Mouse (Mus musculus) myocyte (in vitro differentiated cells): ENCODE results near the gene Sppl2c. TPM values are rescaled to one million over a fixed set of nuclear protein-coding genes. Genes with fewer than 3 reads are reported as not detected.

Experiments
- H3K27me3 ChIP-seq: one replicate; pipeline ENCODE4 v1.6.1; 2011; ENCODE audit not compliant: control insufficient read depth, insufficient read depth, insufficient read length
- H3K36me3 ChIP-seq: one replicate; pipeline ENCODE4 v1.6.1; 2011; ENCODE audit not compliant: control insufficient read depth, insufficient read depth
- H3K4me2 ChIP-seq: one replicate; pipeline ENCODE4 v1.6.1; 2011; ENCODE audit warnings: low read depth, control low read depth
- H3K4me3 ChIP-seq: one replicate; pipeline ENCODE4 v1.5.1; 2011; ENCODE audit warnings: mild to moderate bottlenecking, control low read depth, moderate library complexity
- H3K79me2 ChIP-seq: one replicate; pipeline ENCODE4 v1.6.1; 2011; ENCODE audit not compliant: control insufficient read depth, insufficient read depth
- H3ac ChIP-seq: one replicate; pipeline ENCODE4 v1.6.1; 2011; ENCODE audit not compliant: control insufficient read depth, insufficient read length
- CEBPB ChIP-seq: IDR thresholded peaks from 2 replicates; pipeline ENCODE4 v1.6.1; 2011; ENCODE audit warnings: mild to moderate bottlenecking, moderate library complexity; ENCODE audit not compliant: poor library complexity, insufficient read depth, severe bottlenecking
- E2F4 ChIP-seq: IDR thresholded peaks from one replicate; pipeline ENCODE4 v1.6.1; 2011; ENCODE audit warnings: mild to moderate bottlenecking, control low read depth, moderate library complexity; ENCODE audit not compliant: insufficient read depth
- MAX ChIP-seq: IDR thresholded peaks from one replicate; pipeline ENCODE4 v1.6.1; 2011; ENCODE audit warnings: low read depth, mild to moderate bottlenecking, control low read depth
- MYOD1 ChIP-seq, 3 experiments: IDR thresholded peaks; one replicate each; pipeline ENCODE4 v1.6.1; 2011; ENCODE audit warnings: control low read depth in 2 of 3, low read depth in 2 of 3, mild to moderate bottlenecking in 2 of 3, moderate library complexity in 1 of 3; ENCODE audit not compliant: insufficient read length in 2 of 3, control insufficient read depth in 1 of 3
- MYOG ChIP-seq, 3 experiments: IDR thresholded peaks; one replicate each; pipeline ENCODE4 v1.6.1; 2011; ENCODE audit warnings: control low read depth in 2 of 3, low read depth in 2 of 3, mild to moderate bottlenecking in 2 of 3; ENCODE audit not compliant: insufficient read length in 2 of 3, control insufficient read depth in 1 of 3, insufficient read depth in 1 of 3
- POLR2A ChIP-seq: IDR thresholded peaks from one replicate; pipeline ENCODE4 v1.6.1; 2011; ENCODE audit warnings: low read depth, mild to moderate bottlenecking, control low read depth, moderate library complexity; ENCODE audit not compliant: insufficient read length
- POLR2AphosphoS2 ChIP-seq: IDR thresholded peaks from one replicate; pipeline ENCODE4 v1.6.1; 2011; ENCODE audit warnings: low read depth, control low read depth; ENCODE audit not compliant: insufficient read length
- REST ChIP-seq: IDR thresholded peaks from one replicate; pipeline ENCODE4 v1.6.1; 2011; ENCODE audit warnings: mild to moderate bottlenecking, control low read depth, moderate library complexity; ENCODE audit not compliant: insufficient read depth, insufficient read length
- SRF ChIP-seq: IDR thresholded peaks from one replicate; pipeline ENCODE4 v1.6.1; 2011; ENCODE audit warnings: low read depth; ENCODE audit not compliant: control insufficient read depth, insufficient read length
- TCF12 ChIP-seq: IDR thresholded peaks from one replicate; pipeline ENCODE4 v1.6.1; 2011; ENCODE audit warnings: mild to moderate bottlenecking, control low read depth; ENCODE audit not compliant: poor library complexity, insufficient read depth, severe bottlenecking
- TCF3 ChIP-seq: IDR thresholded peaks from one replicate; pipeline ENCODE4 v1.6.1; 2011; ENCODE audit warnings: low read depth, control low read depth; ENCODE audit not compliant: insufficient read length
- USF1 ChIP-seq: IDR thresholded peaks from one replicate; pipeline ENCODE4 v1.6.1; 2011; ENCODE audit warnings: low read depth, mild to moderate bottlenecking, control low read depth, moderate library complexity
- polyA plus RNA-seq: library from polyadenylated mRNA; unstranded; fragments of >200 nt; fragmentation: generic; extraction: Trizol; gene quantifications from one replicate; pipeline ENCODE4 v1.2.1, GENCODE M21; 2012; ENCODE audit warnings: missing spikeins

The Sppl2c gene
- polyA plus RNA-seq: not detected

DNA sequence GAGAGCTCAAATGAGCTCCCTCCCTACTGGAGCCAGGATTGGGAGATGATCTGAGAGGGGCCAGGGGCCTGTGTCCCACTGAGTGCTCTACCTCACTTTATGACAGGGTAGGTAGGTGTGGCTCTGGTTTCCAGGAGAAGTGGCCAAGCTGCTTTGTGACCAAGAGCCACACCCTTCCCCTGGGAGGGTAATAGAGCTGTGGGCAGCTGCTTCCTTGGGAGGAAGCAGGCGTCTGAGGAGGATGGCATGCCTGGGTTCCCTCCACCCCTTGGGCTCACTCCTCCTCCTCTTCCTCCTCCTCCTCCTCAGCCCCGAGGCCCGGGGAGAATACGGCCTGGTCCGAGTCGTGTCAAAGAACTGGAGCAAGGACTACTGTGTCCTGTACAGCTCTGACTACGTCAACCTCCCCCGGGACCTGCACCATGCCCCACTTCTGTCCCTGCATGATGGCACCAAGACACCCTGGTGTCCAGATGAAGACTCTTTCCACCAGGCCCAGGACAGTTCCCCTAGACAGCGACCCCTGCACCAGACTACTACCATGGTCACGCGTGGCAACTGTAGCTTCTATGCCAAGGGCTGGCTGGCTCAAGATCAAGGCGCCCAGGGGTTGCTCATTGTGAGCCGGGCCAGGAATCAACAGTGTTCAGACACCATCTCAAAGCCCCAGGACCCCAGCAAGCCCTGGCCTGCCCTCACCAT is at the start of gene Sppl2c:
Gene Sppl2c, plus strand, starts transcription at position 193 of the 702 bp plus-strand sequence.
- TF ChIP-seq MAX: no peak
- no peak for TF ChIP-seq SRF
- peak in 1 of 3 experiments; percentile 23 for TF ChIP-seq MYOG (IDR thresholded peaks at IDR 0.05; ENCODE audit: control insufficient read depth in 1 of 3, insufficient read depth in 1 of 3, insufficient read length in 2 of 3, low read depth in 2 of 3)
- no peak for TF ChIP-seq E2F4
- no peak for TF ChIP-seq CEBPB
- no peak for TF ChIP-seq USF1
- peak in 1 of 3 experiments; percentile 24 for TF ChIP-seq MYOD1 (IDR thresholded peaks at IDR 0.05; ENCODE audit: control insufficient read depth in 1 of 3, insufficient read length in 2 of 3, low read depth in 2 of 3)
- TF ChIP-seq REST: no peak
- no peak for TF ChIP-seq POLR2A
- no peak for TF ChIP-seq TCF12
- TF ChIP-seq TCF3: no peak
- TF ChIP-seq POLR2AphosphoS2: no peak
- Histone ChIP-seq H3K36me3 (no peaks in the 10 kb centered on the region), H3K4me2 (peak within 1 kb of the TSS; percentile 4), H3K27me3 (no peaks in the 10 kb centered on the region), H3K79me2 (no peaks in the 10 kb centered on the region), H3K4me3 (no peak within 1 kb of the TSS), H3ac (no peak within 1 kb of the TSS)

DNA sequence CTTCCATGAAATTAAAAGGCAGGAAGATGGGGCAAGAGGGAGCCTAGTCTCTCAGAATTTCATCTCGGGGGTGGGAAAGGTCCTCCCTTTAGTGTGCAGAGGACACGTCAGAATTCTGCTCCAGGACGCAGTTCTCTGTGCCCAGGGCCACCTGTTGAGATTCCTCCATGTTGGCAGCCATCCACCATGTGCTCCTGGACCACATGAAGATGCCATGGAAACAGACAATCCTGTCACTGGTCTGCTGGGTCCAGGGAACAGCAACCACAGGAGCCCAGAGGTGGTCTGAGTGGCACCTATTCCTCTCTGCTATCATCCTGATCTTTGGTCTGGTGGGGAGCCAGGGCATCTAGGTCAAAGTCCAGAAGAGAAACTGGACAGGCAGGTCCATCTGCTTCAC is 47.2 kb upstream of the Sppl2c start:
- Histone ChIP-seq H3ac (no peak overlapping the region), H3K4me3 (no peak overlapping the region), H3K36me3 (no peaks in the 10 kb centered on the region), H3K79me2 (no peaks in the 10 kb centered on the region), H3K27me3 (peaks cover 36% of the 10 kb centered on the region), H3K4me2 (no peak overlapping the region)
- no peak for TF ChIP-seq MYOD1 (IDR thresholded peaks at IDR 0.05; ENCODE audit: control insufficient read depth in 1 of 3, insufficient read length in 2 of 3, low read depth in 2 of 3)
- no peak for TF ChIP-seq MAX
- no peak for TF ChIP-seq POLR2A
- TF ChIP-seq REST: no peak
- no peak for TF ChIP-seq E2F4
- TF ChIP-seq SRF: no peak
- TF ChIP-seq MYOG (IDR thresholded peaks at IDR 0.05; ENCODE audit: control insufficient read depth in 1 of 3, insufficient read depth in 1 of 3, insufficient read length in 2 of 3, low read depth in 2 of 3): no peak
- TF ChIP-seq CEBPB: no peak
- no peak for TF ChIP-seq POLR2AphosphoS2
- TF ChIP-seq TCF12: no peak
- no peak for TF ChIP-seq TCF3
- no peak for TF ChIP-seq USF1

DNA sequence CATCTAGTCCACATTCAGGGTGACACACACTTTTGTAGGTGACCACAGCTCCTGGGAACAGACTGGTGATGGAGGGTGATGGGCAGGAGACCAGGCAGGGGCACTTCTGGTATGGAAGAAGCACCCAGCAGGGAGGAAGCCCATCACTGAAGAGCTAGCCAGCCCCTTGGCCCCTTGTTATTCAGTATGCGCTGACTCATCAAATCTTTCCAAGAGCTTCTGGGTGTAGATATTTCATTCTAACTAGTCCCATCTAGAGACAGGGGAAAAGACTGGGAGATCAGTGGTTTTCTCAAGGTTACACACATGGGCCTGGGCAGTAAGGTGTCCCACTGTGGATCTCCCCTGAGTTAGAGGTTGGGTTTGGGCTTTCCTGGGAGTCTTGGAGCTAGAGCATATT is 41.2 kb upstream of the Sppl2c start:
- no peak for TF ChIP-seq TCF3
- no peak for TF ChIP-seq MYOG (IDR thresholded peaks at IDR 0.05; ENCODE audit: control insufficient read depth in 1 of 3, insufficient read depth in 1 of 3, insufficient read length in 2 of 3, low read depth in 2 of 3)
- no peak for TF ChIP-seq MYOD1 (IDR thresholded peaks at IDR 0.05; ENCODE audit: control insufficient read depth in 1 of 3, insufficient read length in 2 of 3, low read depth in 2 of 3)
- no peak for TF ChIP-seq POLR2A
- no peak for TF ChIP-seq USF1
- no peak for TF ChIP-seq REST
- no peak for TF ChIP-seq POLR2AphosphoS2
- no peak for TF ChIP-seq MAX
- TF ChIP-seq TCF12: no peak
- TF ChIP-seq SRF: no peak
- no peak for TF ChIP-seq E2F4
- TF ChIP-seq CEBPB: no peak
- Histone ChIP-seq H3ac (no peak overlapping the region), H3K79me2 (no peaks in the 10 kb centered on the region), H3K4me3 (no peak overlapping the region), H3K36me3 (no peaks in the 10 kb centered on the region), H3K27me3 (peaks cover 54% of the 10 kb centered on the region), H3K4me2 (no peak overlapping the region)

DNA sequence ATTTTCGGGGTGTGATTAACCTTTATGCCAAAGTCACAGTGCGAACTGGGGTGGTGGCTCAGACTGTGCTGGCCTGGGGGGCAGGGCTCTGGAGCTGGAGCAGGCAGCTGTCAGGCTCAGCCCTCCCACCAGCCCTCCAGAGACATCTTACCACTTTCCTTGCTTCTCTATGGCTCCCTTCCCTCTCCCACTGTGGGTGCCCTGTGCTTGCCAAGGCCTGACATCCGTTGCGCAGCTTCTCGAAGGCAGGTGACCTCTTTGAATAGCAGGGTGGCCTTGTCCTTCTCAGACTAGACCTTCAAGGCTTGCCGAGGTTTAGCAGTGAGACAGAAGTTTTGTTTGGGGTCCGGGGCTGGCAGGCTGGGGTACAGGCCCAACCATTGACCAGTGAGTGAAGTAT is 37.3 kb upstream of the Sppl2c start:
- TF ChIP-seq TCF3 (no peak), MAX (no peak), E2F4 (no peak), TCF12 (no peak), SRF (no peak), POLR2AphosphoS2 (no peak)
- Histone ChIP-seq H3K79me2 (no peaks in the 10 kb centered on the region), H3K4me3 (no peak overlapping the region), H3K36me3 (no peaks in the 10 kb centered on the region), H3ac (no peak overlapping the region), H3K4me2 (no peak overlapping the region), H3K27me3 (peaks cover 61% of the 10 kb centered on the region)

DNA sequence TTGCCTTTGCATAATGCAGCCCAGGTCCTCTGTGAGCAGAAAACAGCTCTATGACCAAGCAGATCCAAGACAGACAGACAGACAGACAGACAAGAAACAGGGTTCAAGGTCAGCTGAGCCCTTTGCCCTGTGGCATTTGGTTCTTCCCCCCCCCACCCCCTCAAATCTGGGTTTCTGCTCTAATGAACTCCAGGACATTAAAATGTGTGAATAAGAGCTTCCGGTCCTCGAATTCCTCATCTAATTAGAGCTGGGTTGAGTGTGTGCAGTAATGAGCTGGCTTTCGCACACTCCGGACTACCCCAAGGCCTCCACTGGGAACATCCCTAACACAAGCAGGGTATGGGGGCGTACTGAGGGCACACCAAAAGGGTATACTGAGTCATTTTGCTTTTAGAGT is 35.2 kb upstream of the Sppl2c start:
- Histone ChIP-seq H3K36me3 (no peaks in the 10 kb centered on the region), H3K79me2 (no peaks in the 10 kb centered on the region), H3ac (no peak overlapping the region), H3K4me3 (no peak overlapping the region), H3K27me3 (peaks cover 59% of the 10 kb centered on the region), H3K4me2 (no peak overlapping the region)
- TF ChIP-seq POLR2A: no peak
- TF ChIP-seq E2F4: no peak
- TF ChIP-seq POLR2AphosphoS2: no peak
- TF ChIP-seq MYOG (IDR thresholded peaks at IDR 0.05; ENCODE audit: control insufficient read depth in 1 of 3, insufficient read depth in 1 of 3, insufficient read length in 2 of 3, low read depth in 2 of 3): no peak
- TF ChIP-seq USF1: no peak
- no peak for TF ChIP-seq REST
- TF ChIP-seq MYOD1 (IDR thresholded peaks at IDR 0.05; ENCODE audit: control insufficient read depth in 1 of 3, insufficient read length in 2 of 3, low read depth in 2 of 3): no peak
- no peak for TF ChIP-seq TCF3
- TF ChIP-seq SRF: no peak
- TF ChIP-seq MAX: no peak
- TF ChIP-seq CEBPB: no peak
- no peak for TF ChIP-seq TCF12
